Mouse (Mus musculus) bone marrow, adult 2 months (tissue): ENCODE results near the gene Akap12. TPM values are rescaled to one million over a fixed set of nuclear protein-coding genes. Genes with fewer than 3 reads are reported as not detected.

Experiments
- H3K27ac ChIP-seq: fragments of 200-500 bp; 2 replicates; pipeline ENCODE4 v1.5.1; 2012; ENCODE audit warnings: low read depth, mild to moderate bottlenecking, control low read depth, inconsistent platforms, low read length; ENCODE audit not compliant: control insufficient read depth, poor library complexity, insufficient read depth
- H3K4me1 ChIP-seq: fragments of 200-500 bp; 2 replicates; pipeline ENCODE4 v1.6.1; 2011; ENCODE audit warnings: low read length; ENCODE audit not compliant: control insufficient read depth, insufficient read depth
- H3K4me3 ChIP-seq: fragments of 200-500 bp; replicated peaks from 2 replicates; pipeline ENCODE3; 2011; ENCODE audit warnings: mild to moderate bottlenecking, low read depth, low read length, control low read depth; ENCODE audit not compliant: control insufficient read depth
- CTCF ChIP-seq: fragments of 200-500 bp; IDR thresholded peaks from 2 replicates; pipeline ENCODE4 v1.5.1; 2011; ENCODE audit warnings: low read length, control low read depth; ENCODE audit not compliant: control insufficient read depth, insufficient read depth
- POLR2A ChIP-seq: fragments of 200-500 bp; IDR thresholded peaks from 2 replicates; pipeline ENCODE4 v1.6.1; 2011; ENCODE audit warnings: low read depth, mild to moderate bottlenecking, control low read depth, low read length, borderline replicate concordance; ENCODE audit not compliant: control insufficient read depth
- WGBS: fragments of 180-500 bp; shearing (Covaris S2); methylation state at CpG from one replicate; pipeline ENCODE4 v1.1.7; 2018; 5-methylcytosine and 5-hydroxymethylcytosine counted together
- polyA plus RNA-seq: library from polyadenylated mRNA; stranded (reverse); fragments of >200 nt; gene quantifications from 2 replicates; pipeline ENCODE4 v1.2.4, GENCODE M21; 2011; ENCODE audit warnings: low replicate concordance; ENCODE audit not compliant: missing spikeins, insufficient read depth, insufficient read length

Gene Akap12
- polyA plus RNA-seq, 1 experiment: 26.8 TPM

GRCm38 (mm10) chr10:4389036-4389435, 122.9 kb downstream of the Akap12 start:
- peak overlapping the region; percentile 41 for H3K4me3 ChIP-seq
- no peak overlapping the region for H3K27ac ChIP-seq
- 20% methylated on average over 10 of the region's 10 CpGs for WGBS
- TF ChIP-seq POLR2A: no peak
- no peak for TF ChIP-seq CTCF
- peaks cover 7% of the 10 kb centered on the region for H3K4me1 ChIP-seq

- 69% methylated on average over 5 of the region's 5 CpGs for WGBS
- H3K27ac ChIP-seq: no peak overlapping the region
- peaks cover 7% of the 10 kb centered on the region for H3K4me1 ChIP-seq
- TF ChIP-seq CTCF: no peak
- TF ChIP-seq POLR2A: no peak
- no peak overlapping the region for H3K4me3 ChIP-seq
These were observed 123.4 kb downstream of the Akap12 start for GRCm38 (mm10) chr10:4389461-4390112.

GRCm38 (mm10) chr10:4390550-4390949, 124.4 kb downstream of the Akap12 start:
- WGBS: 49% methylated on average over 2 of the region's 2 CpGs
- Histone ChIP-seq H3K4me3 (no peak overlapping the region), H3K27ac (no peak overlapping the region), H3K4me1 (peaks cover 7% of the 10 kb centered on the region)
- TF ChIP-seq CTCF: no peak
- no peak for TF ChIP-seq POLR2A

GRCm38 (mm10) chr10:4391076-4391475, 124.9 kb downstream of the Akap12 start:
- H3K4me1 ChIP-seq: peaks cover 7% of the 10 kb centered on the region
- no peak overlapping the region for H3K4me3 ChIP-seq
- H3K27ac ChIP-seq: no peak overlapping the region
- 76% methylated on average over 5 of the region's 5 CpGs for WGBS
- TF ChIP-seq CTCF: no peak
- no peak for TF ChIP-seq POLR2A

GRCm38 (mm10) chr10:4391851-4392250, 125.7 kb downstream of the Akap12 start:
- WGBS: 21% methylated on average over 6 of the region's 6 CpGs
- TF ChIP-seq POLR2A: no peak
- TF ChIP-seq CTCF: peak; percentile 56
- Histone ChIP-seq H3K4me3 (no peak overlapping the region), H3K27ac (no peak overlapping the region), H3K4me1 (peaks cover 7% of the 10 kb centered on the region)

- no peak overlapping the region for H3K27ac ChIP-seq
- H3K4me1 ChIP-seq: peaks cover 4% of the 10 kb centered on the region; the same call in 1 of the 2 replicates
- 83% methylated on average over 3 of the region's 3 CpGs for WGBS
- no peak overlapping the region for H3K4me3 ChIP-seq
- TF ChIP-seq CTCF (no peak), POLR2A (no peak)
These were observed 129.1 kb downstream of the Akap12 start for GRCm38 (mm10) chr10:4395321-4395720.

- TF ChIP-seq CTCF (no peak), POLR2A (no peak)
- Histone ChIP-seq H3K4me3 (no peak overlapping the region), H3K4me1 (no peaks in the 10 kb centered on the region), H3K27ac (no peak overlapping the region)
- 81% methylated on average over 5 of the region's 5 CpGs for WGBS
These were observed 131.9 kb downstream of the Akap12 start for GRCm38 (mm10) chr10:4398058-4398457.

GRCm38 (mm10) chr10:4404895-4405491, 138.8 kb downstream of the Akap12 start:
- Histone ChIP-seq H3K4me3 (no peak overlapping the region), H3K4me1 (no peaks in the 10 kb centered on the region), H3K27ac (no peak overlapping the region)
- TF ChIP-seq POLR2A (no peak), CTCF (peak; percentile 51)
- 58% methylated on average over 5 of the region's 5 CpGs for WGBS

GRCm38 (mm10) chr10:4405511-4405910, 139.3 kb downstream of the Akap12 start:
- Histone ChIP-seq H3K4me1 (no peaks in the 10 kb centered on the region), H3K27ac (no peak overlapping the region), H3K4me3 (no peak overlapping the region)
- WGBS: 55% methylated on average over 5 of the region's 5 CpGs
- TF ChIP-seq POLR2A: no peak
- TF ChIP-seq CTCF: no peak
